Mouse (Mus musculus) lung, embryonic 15.5 days (tissue): ENCODE results near the gene Olfr1047. TPM values are rescaled to one million over a fixed set of nuclear protein-coding genes. Genes with fewer than 3 reads are reported as not detected.
"Not testable (repeated sequence)": the region's sequence is repeated elsewhere in the genome, so short reads cannot be mapped to it uniquely, and the experiment has no call there.

Source experiments
- ATAC-seq: fragments of 200-750 bp; cut with Nextera tagmentation; 2 replicates; pipeline ENCODE4 v1.8.0; 2017; ENCODE audit warnings: moderate number of reproducible peaks, borderline replicate concordance; ENCODE audit not compliant: low FRiP score, low TSS enrichment; ENCODE audit errors: extremely low read depth
- H3K27ac ChIP-seq: fragments of 300-500 bp; sonication (generic); 2 replicates; pipeline ENCODE4 v1.5.1; 2015; ENCODE audit warnings: moderate library complexity, mild to moderate bottlenecking, inconsistent platforms
- H3K27me3 ChIP-seq: fragments of 300-500 bp; sonication (generic); 2 replicates; pipeline ENCODE4 v1.6.1; 2015; ENCODE audit warnings: inconsistent platforms
- H3K36me3 ChIP-seq: fragments of 300-500 bp; sonication (generic); 2 replicates; pipeline ENCODE4 v1.6.1; 2015; ENCODE audit warnings: inconsistent platforms
- H3K4me1 ChIP-seq: fragments of 300-500 bp; sonication (generic); 2 replicates; pipeline ENCODE4 v1.6.1; 2015; ENCODE audit warnings: inconsistent platforms
- H3K4me2 ChIP-seq: fragments of 300-500 bp; sonication (generic); 2 replicates; pipeline ENCODE4 v1.6.1; 2015; ENCODE audit warnings: inconsistent platforms, mild to moderate bottlenecking, moderate library complexity
- H3K4me3 ChIP-seq: fragments of 300-500 bp; sonication (generic); 2 replicates; pipeline ENCODE4 v1.5.1; 2015; ENCODE audit warnings: mild to moderate bottlenecking, inconsistent platforms
- H3K9ac ChIP-seq: fragments of 300-500 bp; sonication (generic); 2 replicates; pipeline ENCODE4 v1.6.1; 2015; ENCODE audit warnings: inconsistent platforms
- H3K9me3 ChIP-seq: fragments of 300-500 bp; sonication (generic); 2 replicates; pipeline ENCODE4 v1.6.1; 2016; ENCODE audit warnings: inconsistent platforms
- WGBS: fragments of 180-500 bp; shearing (Covaris S2); methylation state at CpG from one replicate; pipeline ENCODE4 v1.1.7; 2015; 5-methylcytosine and 5-hydroxymethylcytosine counted together
- polyA plus RNA-seq: library from polyadenylated mRNA; unstranded; fragments of >200 nt; fragmentation: Nextera tagmentation; extraction: Ambion mirVana; gene quantifications from 2 replicates; pipeline ENCODE4 v1.2.1, GENCODE M21; 2015

Olfr1047 gene
- polyA plus RNA-seq = not detected in 2 replicates

- Histone ChIP-seq H3K4me1 (no peaks in the 10 kb centered on the region), H3K27me3 (no peaks in the 10 kb centered on the region), H3K27ac (no peak within 1 kb of the TSS), H3K9me3 (no peaks in the 10 kb centered on the region), H3K4me3 (no peak within 1 kb of the TSS), H3K9ac (no peak within 1 kb of the TSS), H3K36me3 (no peaks in the 10 kb centered on the region), H3K4me2 (no peak within 1 kb of the TSS)
- 89% methylated on average over 1 of the region's 1 CpGs for WGBS
- no peak for ATAC-seq
Observed at GRCm38 (mm10) chr2:86231301-86231700, at the start of gene Olfr1047. Gene Olfr1047, minus strand, starts transcription at chr2:86231401.

- not testable (repeated sequence) for H3K36me3 ChIP-seq, ATAC-seq, H3K4me3 ChIP-seq, H3K4me2 ChIP-seq, H3K27me3 ChIP-seq, H3K27ac ChIP-seq, H3K9me3 ChIP-seq, H3K4me1 ChIP-seq, H3K9ac ChIP-seq
Observed at GRCm38 (mm10) chr2:86278988-86279387, 47.8 kb upstream of the Olfr1047 start, which contains the start of gene Olfr1051. Gene Olfr1051, minus strand, starts transcription at chr2:86279088.

- not testable (repeated sequence) for ATAC-seq, H3K4me1 ChIP-seq, H3K9ac ChIP-seq, H3K4me2 ChIP-seq, H3K4me3 ChIP-seq, H3K36me3 ChIP-seq, H3K9me3 ChIP-seq, H3K27me3 ChIP-seq, H3K27ac ChIP-seq
Observed at GRCm38 (mm10) chr2:86258228-86258627, 27.0 kb upstream of the Olfr1047 start, which contains the start of gene Olfr1049. Gene Olfr1049, minus strand, starts transcription at chr2:86258328.

GRCm38 (mm10) chr2:86240189-86240588 is 9.0 kb upstream of the Olfr1047 start, which contains the start of gene Olfr1048:
Gene Olfr1048, minus strand, starts transcription at chr2:86240289.
- no peak within 1 kb of the TSS for H3K4me3 ChIP-seq
- no peak for ATAC-seq
- H3K4me2 ChIP-seq = no peak within 1 kb of the TSS
- H3K9me3 ChIP-seq = no peaks in the 10 kb centered on the region
- H3K36me3 ChIP-seq = no peaks in the 10 kb centered on the region
- H3K4me1 ChIP-seq = no peaks in the 10 kb centered on the region
- no peak within 1 kb of the TSS for H3K27ac ChIP-seq
- H3K9ac ChIP-seq = no peak within 1 kb of the TSS
- no peaks in the 10 kb centered on the region for H3K27me3 ChIP-seq

- H3K4me2 ChIP-seq = no peak within 1 kb of the TSS
- ATAC-seq = no peak
- 62% methylated on average over 2 of the region's 2 CpGs for WGBS
- H3K4me3 ChIP-seq = no peak within 1 kb of the TSS
- no peaks in the 10 kb centered on the region for H3K4me1 ChIP-seq
- no peaks in the 10 kb centered on the region for H3K36me3 ChIP-seq
- H3K9me3 ChIP-seq = no peaks in the 10 kb centered on the region
- H3K9ac ChIP-seq = no peak within 1 kb of the TSS
- no peak within 1 kb of the TSS for H3K27ac ChIP-seq
- no peaks in the 10 kb centered on the region for H3K27me3 ChIP-seq
Observed at GRCm38 (mm10) chr2:86219214-86219613, 12.0 kb downstream of the Olfr1047 start, which contains the start of gene Olfr1046. Gene Olfr1046, minus strand, starts transcription at chr2:86219314.

- Histone ChIP-seq H3K36me3 (no peaks in the 10 kb centered on the region), H3K9ac (no peak within 1 kb of the TSS), H3K27ac (no peak within 1 kb of the TSS), H3K27me3 (no peaks in the 10 kb centered on the region), H3K4me2 (no peak within 1 kb of the TSS), H3K4me3 (no peak within 1 kb of the TSS), H3K9me3 (no peaks in the 10 kb centered on the region), H3K4me1 (no peaks in the 10 kb centered on the region)
- ATAC-seq = no peak
Observed at GRCm38 (mm10) chr2:86202909-86203308, 28.3 kb downstream of the Olfr1047 start, which contains the start of gene Olfr1045. Gene Olfr1045, minus strand, starts transcription at chr2:86203009.

- WGBS = 38% methylated on average over 1 of the region's 1 CpGs
- ATAC-seq = no peak
Observed at GRCm38 (mm10) chr2:86195863-86196262, 35.3 kb downstream of the Olfr1047 start.

GRCm38 (mm10) chr2:86185583-86185982 is 45.6 kb downstream of the Olfr1047 start, which contains the start of gene Olfr52:
Gene Olfr52, minus strand, starts transcription at chr2:86185683.
- no peaks in the 10 kb centered on the region for H3K9me3 ChIP-seq
- no peak within 1 kb of the TSS for H3K4me3 ChIP-seq
- H3K4me1 ChIP-seq = no peaks in the 10 kb centered on the region

More at GRCm38 (mm10) chr2:86195863-86196262, 35.3 kb downstream of the Olfr1047 start:
- Histone ChIP-seq H3K4me3 (no peak overlapping the region), H3K27ac (no peak overlapping the region), H3K27me3 (no peaks in the 10 kb centered on the region), H3K4me1 (no peaks in the 10 kb centered on the region), H3K9me3 (no peaks in the 10 kb centered on the region), H3K9ac (no peak overlapping the region), H3K4me2 (no peak overlapping the region), H3K36me3 (no peaks in the 10 kb centered on the region)

GRCm38 (mm10) chr2:86179950-86180349 is 51.3 kb downstream of the Olfr1047 start:
- H3K27me3 ChIP-seq = no peaks in the 10 kb centered on the region

More at GRCm38 (mm10) chr2:86185583-86185982, 45.6 kb downstream of the Olfr1047 start, which contains the start of gene Olfr52:
- no peak for ATAC-seq
- no peak within 1 kb of the TSS for H3K4me2 ChIP-seq
- H3K9ac ChIP-seq = no peak within 1 kb of the TSS
- no peaks in the 10 kb centered on the region for H3K36me3 ChIP-seq
- no peak within 1 kb of the TSS for H3K27ac ChIP-seq
- no peaks in the 10 kb centered on the region for H3K27me3 ChIP-seq

GRCm38 (mm10) chr2:86177720-86178119 is 53.5 kb downstream of the Olfr1047 start, which contains the start of gene Olfr1044:
Gene Olfr1044, minus strand, starts transcription at chr2:86177820.
- H3K9ac ChIP-seq = no peak within 1 kb of the TSS
- ATAC-seq = no peak
- no peak within 1 kb of the TSS for H3K27ac ChIP-seq
- no peaks in the 10 kb centered on the region for H3K4me1 ChIP-seq
- no peaks in the 10 kb centered on the region for H3K36me3 ChIP-seq
- no peak within 1 kb of the TSS for H3K4me2 ChIP-seq
- H3K9me3 ChIP-seq = no peaks in the 10 kb centered on the region
- H3K4me3 ChIP-seq = no peak within 1 kb of the TSS
- H3K27me3 ChIP-seq = no peaks in the 10 kb centered on the region

More at GRCm38 (mm10) chr2:86179950-86180349, 51.3 kb downstream of the Olfr1047 start:
- Histone ChIP-seq H3K9me3 (no peaks in the 10 kb centered on the region), H3K9ac (no peak overlapping the region), H3K27ac (no peak overlapping the region), H3K36me3 (no peaks in the 10 kb centered on the region), H3K4me2 (no peak overlapping the region), H3K4me3 (no peak overlapping the region), H3K4me1 (no peaks in the 10 kb centered on the region)
- WGBS = 87% methylated on average over 3 of the region's 3 CpGs
- no peak for ATAC-seq
